Mouse (Mus musculus) neural tube, embryonic 13.5 days (tissue): ENCODE measurements at regions not wholly inside any gene's neighbourhood (a gene's known extent, or its start where the extent isn't known, plus 50 kb on each side); places are given as distances from the start of the nearest gene placed in this dataset.

ENCODE experiments used
- ATAC-seq: fragments of 200-750 bp; cut with Nextera tagmentation; 2 replicates; pipeline ENCODE4 v1.8.0; 2017; ENCODE audit warnings: low read depth, mild to moderate bottlenecking, moderate TSS enrichment, moderate library complexity
- H3K27ac ChIP-seq: fragments of 300-500 bp; sonication (generic); replicated peaks from 2 replicates; pipeline ENCODE4 v1.5.1; 2015; ENCODE audit warnings: moderate library complexity, mild to moderate bottlenecking, inconsistent platforms
- H3K27me3 ChIP-seq: fragments of 300-500 bp; sonication (generic); 2 replicates; pipeline ENCODE4 v1.6.1; 2015; ENCODE audit warnings: mild to moderate bottlenecking, inconsistent platforms
- H3K36me3 ChIP-seq: fragments of 300-500 bp; sonication (generic); 2 replicates; pipeline ENCODE4 v1.6.1; 2015; ENCODE audit warnings: mild to moderate bottlenecking, inconsistent platforms
- H3K4me1 ChIP-seq: fragments of 300-500 bp; sonication (generic); replicated peaks from 2 replicates; pipeline ENCODE4 v1.6.1; 2015; ENCODE audit warnings: inconsistent platforms
- H3K4me2 ChIP-seq: fragments of 300-500 bp; sonication (generic); 2 replicates; pipeline ENCODE4 v1.6.1; 2015; ENCODE audit warnings: inconsistent platforms, mild to moderate bottlenecking, moderate library complexity
- H3K4me3 ChIP-seq: fragments of 300-500 bp; sonication (generic); 2 replicates; pipeline ENCODE4 v1.5.1; 2015; ENCODE audit warnings: mild to moderate bottlenecking, inconsistent platforms
- H3K9ac ChIP-seq: fragments of 300-500 bp; sonication (generic); 2 replicates; pipeline ENCODE4 v1.6.1; 2015; ENCODE audit warnings: moderate library complexity, mild to moderate bottlenecking, inconsistent platforms
- H3K9me3 ChIP-seq: fragments of 300-500 bp; sonication (generic); 2 replicates; pipeline ENCODE4 v1.6.1; 2016; ENCODE audit warnings: inconsistent platforms
- WGBS: fragments of 180-500 bp; shearing (Covaris S2); methylation state at CpG from one replicate; pipeline ENCODE4 v1.1.7; 2015; 5-methylcytosine and 5-hydroxymethylcytosine counted together

DNA sequence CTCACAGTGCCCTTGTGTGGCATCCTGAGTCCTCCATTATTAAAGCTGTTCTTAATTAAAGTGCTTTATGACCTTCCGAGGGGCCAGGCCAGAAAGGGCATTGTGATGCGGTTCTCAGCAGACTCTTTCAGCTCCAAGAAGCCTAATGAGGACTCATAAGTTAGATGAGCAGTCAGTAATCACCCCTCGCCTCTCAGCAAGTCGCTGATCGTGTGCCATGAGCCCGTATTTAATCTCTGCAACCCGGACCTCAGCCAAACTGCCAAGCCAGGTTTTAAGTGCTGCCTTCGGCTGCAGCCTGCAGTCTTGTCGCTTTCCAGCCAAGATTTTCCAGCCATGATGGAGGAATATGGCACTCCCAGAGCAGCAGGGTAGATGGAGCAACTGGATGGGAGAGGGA lies 56.1 kb upstream of the Rbfox1 start:
- no peak for ATAC-seq
- no peak overlapping the region for H3K4me3 ChIP-seq
- H3K9ac ChIP-seq, result no peak overlapping the region
- no peak overlapping the region for H3K4me2 ChIP-seq
- no peaks in the 10 kb centered on the region for H3K4me1 ChIP-seq
- no peaks in the 10 kb centered on the region for H3K9me3 ChIP-seq
- no peaks in the 10 kb centered on the region for H3K27me3 ChIP-seq
- H3K36me3 ChIP-seq, result no peaks in the 10 kb centered on the region
- no peak overlapping the region for H3K27ac ChIP-seq
- WGBS, result 42% methylated on average over 9 of the region's 9 CpGs

DNA sequence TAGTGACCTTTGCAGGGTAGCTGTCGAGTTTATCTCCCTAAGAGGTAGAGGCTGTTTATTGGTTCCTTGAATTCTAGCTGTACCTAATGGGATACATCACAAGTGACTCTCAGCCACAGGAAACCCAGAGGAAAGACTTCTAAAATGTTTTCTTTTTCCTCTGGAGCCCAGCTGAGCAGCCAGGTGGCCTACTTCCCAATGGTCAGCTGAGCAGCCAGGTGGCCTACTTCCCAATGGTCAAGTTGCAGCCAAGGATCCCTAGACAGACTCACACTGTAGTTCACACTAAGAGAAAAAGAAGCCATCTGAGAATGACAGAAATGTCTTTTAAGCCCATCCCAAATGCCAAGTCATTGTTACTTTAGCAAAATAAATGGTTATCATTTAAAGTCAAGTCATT lies 61.8 kb upstream of the Rbfox1 start:
- 66% methylated on average over 1 of the region's 1 CpGs for whole genome bisulfite sequencing
- Histone ChIP-seq H3K9me3 (no peaks in the 10 kb centered on the region), H3K4me1 (no peaks in the 10 kb centered on the region), H3K27me3 (no peaks in the 10 kb centered on the region), H3K4me3 (no peak overlapping the region), H3K4me2 (no peak overlapping the region), H3K9ac (no peak overlapping the region), H3K27ac (no peak overlapping the region), H3K36me3 (no peaks in the 10 kb centered on the region)
- no peak for ATAC-seq

DNA sequence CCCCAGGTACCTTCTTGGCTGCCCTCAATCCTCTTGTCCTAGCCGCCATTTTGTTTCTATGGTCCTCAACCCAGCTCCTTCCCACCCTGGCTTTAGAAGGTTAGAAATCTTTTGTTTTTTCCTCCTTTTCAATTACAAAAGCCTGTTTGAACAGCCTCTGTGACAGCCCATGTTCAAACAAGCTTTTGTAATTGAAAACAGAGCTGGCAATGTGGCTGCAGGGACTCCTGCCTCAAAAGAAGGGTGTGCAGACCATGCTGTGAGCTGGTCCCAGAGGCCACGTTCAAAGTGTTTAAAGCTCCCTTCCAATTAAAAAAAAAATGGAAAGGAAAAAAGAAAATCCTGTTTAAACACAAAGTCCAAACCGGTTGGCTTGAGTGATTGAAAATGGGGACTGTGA lies 68.0 kb upstream of the Rbfox1 start:
- no peak overlapping the region for H3K4me3 ChIP-seq
- no peak overlapping the region for H3K4me2 ChIP-seq
- H3K9ac ChIP-seq, result no peak overlapping the region
- H3K27me3 ChIP-seq, result no peaks in the 10 kb centered on the region
- 33% methylated on average over 3 of the region's 3 CpGs for WGBS
- H3K36me3 ChIP-seq, result no peaks in the 10 kb centered on the region
- H3K9me3 ChIP-seq, result no peaks in the 10 kb centered on the region
- no peak for ATAC-seq
- H3K27ac ChIP-seq, result no peak overlapping the region
- no peaks in the 10 kb centered on the region for H3K4me1 ChIP-seq

DNA sequence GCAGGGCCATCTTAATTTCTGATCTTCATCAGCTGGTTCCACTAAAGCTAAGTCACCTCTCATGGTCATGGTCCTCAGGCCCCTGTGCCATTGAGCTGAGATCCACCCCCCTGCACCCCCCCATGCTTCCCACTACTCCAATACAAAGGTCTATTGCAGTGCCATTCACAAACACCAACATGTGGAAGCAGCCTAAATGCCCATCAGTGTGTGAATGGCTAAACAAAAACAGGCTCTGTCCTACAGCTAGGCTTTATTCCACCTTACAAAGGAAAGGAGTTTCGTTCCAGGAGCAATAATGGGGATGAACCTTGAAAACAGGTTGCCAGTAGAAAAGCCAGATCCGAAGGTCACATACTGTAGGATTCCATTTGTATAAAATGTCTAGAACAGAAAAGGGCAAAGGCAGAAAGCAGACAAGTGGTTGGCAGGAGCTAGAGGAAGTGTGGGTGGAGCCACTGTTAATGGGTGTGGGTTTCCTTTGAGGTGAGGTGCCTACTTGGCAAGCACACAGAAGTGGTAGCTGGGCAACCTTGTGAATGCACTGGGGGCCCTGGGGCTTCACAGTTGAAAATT lies 72.8 kb upstream of the Rbfox1 start:
- Histone ChIP-seq H3K36me3 (no peaks in the 10 kb centered on the region), H3K4me3 (no peak overlapping the region), H3K9ac (no peak overlapping the region), H3K27me3 (no peaks in the 10 kb centered on the region), H3K4me2 (no peak overlapping the region), H3K9me3 (no peaks in the 10 kb centered on the region), H3K4me1 (peaks cover 10% of the 10 kb centered on the region), H3K27ac (0 out of 2 replicates have a peak overlapping the region, but pooled peaks have one; percentile 9)
- ATAC-seq, result no peak
- WGBS, result 50% methylated on average over 2 of the region's 2 CpGs

DNA sequence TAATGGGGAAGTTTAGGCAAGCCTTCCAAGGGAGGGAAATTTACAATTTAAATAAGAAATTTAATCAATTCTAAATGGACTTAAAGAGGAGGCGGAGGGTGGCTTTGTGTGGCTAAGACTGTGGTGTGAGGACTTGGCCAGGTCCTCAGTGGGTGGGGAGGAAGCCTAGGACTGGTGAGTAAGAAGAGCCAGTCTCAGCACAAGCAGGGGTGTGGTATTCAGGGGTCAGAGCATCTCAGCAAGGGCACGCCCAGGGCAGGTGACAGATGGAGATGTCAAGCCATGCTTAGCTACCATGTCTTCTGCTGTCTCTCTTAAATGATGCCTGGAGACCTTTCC lies 73.5 kb upstream of the Rbfox1 start:
- WGBS, result 47% methylated on average over 2 of the region's 2 CpGs
- Histone ChIP-seq H3K27ac (peak overlapping the region; percentile 54; the same call in 1 of the 2 replicates), H3K36me3 (no peaks in the 10 kb centered on the region), H3K9me3 (no peaks in the 10 kb centered on the region), H3K4me3 (no peak overlapping the region), H3K27me3 (no peaks in the 10 kb centered on the region), H3K4me1 (peaks cover 10% of the 10 kb centered on the region), H3K9ac (no peak overlapping the region), H3K4me2 (no peak overlapping the region)
- ATAC-seq, result peak; percentile 65; the same call in 1 of the 2 replicates

DNA sequence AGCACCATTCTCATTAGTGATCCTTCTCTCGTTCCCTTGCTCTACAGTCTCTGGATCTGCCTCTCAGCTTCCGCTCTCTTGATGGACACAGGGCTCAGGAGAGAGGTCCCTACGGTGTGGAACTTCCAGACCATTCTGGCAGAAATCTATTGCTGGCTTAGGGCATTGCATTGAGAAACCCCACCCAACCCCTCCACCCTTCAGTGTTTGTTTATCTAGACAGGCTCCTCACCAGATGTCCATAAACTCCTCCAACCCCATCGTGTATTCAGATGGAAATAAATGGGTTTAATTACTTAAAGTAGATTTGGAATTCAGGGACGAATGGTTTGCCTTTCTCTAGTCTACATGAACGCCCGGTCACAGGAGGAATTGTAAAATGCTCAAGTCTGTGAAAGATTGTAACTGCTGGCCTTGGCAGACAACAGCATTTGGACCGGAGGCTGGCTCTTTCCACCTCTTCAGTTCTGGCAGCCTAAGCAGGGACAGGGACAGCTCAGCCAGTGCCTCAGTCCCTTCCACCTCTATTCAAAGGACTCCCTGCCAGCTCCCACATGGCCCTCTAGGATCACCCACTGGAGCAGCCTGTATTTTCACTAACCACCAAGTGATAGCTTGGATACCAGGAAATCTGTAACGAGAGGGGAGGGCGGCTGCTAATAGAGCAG lies 74.0 kb upstream of the Rbfox1 start:
- no peaks in the 10 kb centered on the region for H3K36me3 ChIP-seq
- peak; percentile 63 for ATAC-seq
- no peaks in the 10 kb centered on the region for H3K9me3 ChIP-seq
- H3K4me3 ChIP-seq, result no peak overlapping the region
- H3K27ac ChIP-seq, result peak overlapping the region; percentile 54
- H3K9ac ChIP-seq, result no peak overlapping the region
- H3K27me3 ChIP-seq, result no peaks in the 10 kb centered on the region
- WGBS, result 47% methylated on average over 10 of the region's 10 CpGs
- H3K4me2 ChIP-seq, result no peak overlapping the region
- peaks cover 10% of the 10 kb centered on the region for H3K4me1 ChIP-seq

DNA sequence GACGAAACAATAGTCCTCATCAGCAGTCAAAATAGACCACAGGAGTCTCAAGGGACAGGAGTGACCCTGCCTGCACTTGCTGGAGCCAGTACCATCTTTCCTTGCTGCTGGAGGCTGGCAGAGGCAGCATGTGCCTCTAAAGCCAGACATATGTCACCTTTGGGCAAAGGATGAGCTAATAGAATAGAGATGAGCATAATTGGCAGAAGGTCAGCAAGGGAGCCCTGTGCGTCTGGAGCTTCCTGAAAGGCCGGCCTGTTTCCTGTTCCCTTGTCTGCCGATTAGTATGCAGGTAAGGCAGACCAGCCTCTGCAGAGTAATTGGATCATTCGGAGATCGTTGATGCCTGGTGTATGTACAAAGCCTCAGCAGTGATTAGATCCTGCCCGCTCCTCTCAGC lies 87.0 kb upstream of the Rbfox1 start:
- peaks cover 10% of the 10 kb centered on the region for H3K4me1 ChIP-seq
- no peak overlapping the region for H3K4me3 ChIP-seq
- H3K9ac ChIP-seq, result no peak overlapping the region
- ATAC-seq, result peak; percentile 40; the same call in 1 of the 2 replicates
- no peaks in the 10 kb centered on the region for H3K27me3 ChIP-seq
- 42% methylated on average over 7 of the region's 7 CpGs for WGBS
- H3K9me3 ChIP-seq, result no peaks in the 10 kb centered on the region
- H3K36me3 ChIP-seq, result no peaks in the 10 kb centered on the region
- H3K4me2 ChIP-seq, result no peak overlapping the region
- H3K27ac ChIP-seq, result peak overlapping the region; percentile 62; the same call in 1 of the 2 replicates

DNA sequence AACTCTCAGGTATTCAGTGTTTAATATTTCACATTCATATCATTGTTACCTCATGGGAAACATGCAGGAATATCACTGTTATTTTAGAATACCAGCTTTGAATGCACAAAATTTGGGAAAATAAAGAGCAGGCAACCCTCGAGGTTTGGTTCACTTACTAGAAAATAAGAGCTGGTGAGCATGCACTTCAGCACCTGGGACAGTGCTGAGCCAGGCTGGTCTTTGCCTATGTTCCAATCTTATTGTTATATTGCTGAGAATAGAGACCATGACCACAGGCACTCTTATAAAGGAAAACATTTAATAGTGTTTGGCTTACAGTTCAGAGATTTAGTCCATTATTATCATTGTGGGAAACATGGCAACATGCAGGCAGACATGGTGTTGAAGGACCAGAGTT lies 92.9 kb upstream of the Rbfox1 start:
- ATAC-seq, result no peak
- H3K9me3 ChIP-seq, result no peaks in the 10 kb centered on the region
- no peaks in the 10 kb centered on the region for H3K27me3 ChIP-seq
- no peak overlapping the region for H3K4me3 ChIP-seq
- no peaks in the 10 kb centered on the region for H3K4me1 ChIP-seq
- no peak overlapping the region for H3K27ac ChIP-seq
- H3K4me2 ChIP-seq, result no peak overlapping the region
- 63% methylated on average over 1 of the region's 1 CpGs for WGBS
- no peaks in the 10 kb centered on the region for H3K36me3 ChIP-seq
- H3K9ac ChIP-seq, result no peak overlapping the region

DNA sequence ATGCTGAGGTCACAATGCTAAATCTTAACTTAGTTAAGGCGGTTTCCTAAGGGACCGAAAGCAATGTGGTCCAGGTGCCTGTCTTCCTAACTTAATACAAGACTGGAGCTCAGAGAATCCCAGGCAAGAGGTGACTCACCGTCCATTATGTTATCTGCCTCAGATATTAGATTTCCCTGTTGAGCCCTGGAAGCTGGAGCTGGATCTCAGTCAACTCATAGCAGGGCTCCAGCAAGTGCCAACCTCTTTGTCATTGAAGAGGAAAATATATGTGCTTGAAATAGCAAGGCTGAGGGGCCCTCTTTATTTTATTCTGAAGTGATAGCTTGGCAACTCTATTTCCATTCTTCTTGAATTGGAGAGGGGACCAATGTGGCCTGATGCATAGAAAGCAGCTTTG lies 95.0 kb upstream of the Rbfox1 start:
- 85% methylated on average over 3 of the region's 3 CpGs for WGBS
- H3K4me3 ChIP-seq, result no peak overlapping the region
- no peak for ATAC-seq
- H3K9me3 ChIP-seq, result no peaks in the 10 kb centered on the region
- no peaks in the 10 kb centered on the region for H3K27me3 ChIP-seq
- H3K36me3 ChIP-seq, result no peaks in the 10 kb centered on the region
- H3K4me1 ChIP-seq, result no peaks in the 10 kb centered on the region
- no peak overlapping the region for H3K4me2 ChIP-seq
- H3K27ac ChIP-seq, result no peak overlapping the region
- no peak overlapping the region for H3K9ac ChIP-seq

DNA sequence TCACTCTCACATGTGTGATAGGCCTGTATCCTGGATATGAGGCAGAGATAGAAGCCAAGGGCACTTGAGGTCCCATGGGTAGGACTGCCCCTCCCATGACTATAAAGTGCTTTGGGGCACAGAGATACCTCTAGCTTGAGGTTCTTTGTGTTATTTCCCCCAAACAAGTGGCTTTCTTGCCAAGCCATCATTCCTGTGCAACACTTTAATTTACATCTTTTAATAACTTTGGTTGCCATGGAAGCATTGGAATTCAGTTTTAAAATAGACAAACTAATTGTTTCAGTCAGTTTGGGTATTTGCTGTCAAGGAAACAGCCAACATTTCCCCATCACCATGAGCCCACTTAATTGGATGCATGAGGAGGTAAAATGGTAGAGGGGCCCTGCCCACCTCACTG lies 97.9 kb upstream of the Rbfox1 start:
- Histone ChIP-seq H3K9ac (no peak overlapping the region), H3K4me3 (no peak overlapping the region), H3K4me1 (no peaks in the 10 kb centered on the region), H3K9me3 (no peaks in the 10 kb centered on the region), H3K27ac (no peak overlapping the region), H3K4me2 (no peak overlapping the region), H3K36me3 (no peaks in the 10 kb centered on the region), H3K27me3 (no peaks in the 10 kb centered on the region)
- ATAC-seq, result no peak

DNA sequence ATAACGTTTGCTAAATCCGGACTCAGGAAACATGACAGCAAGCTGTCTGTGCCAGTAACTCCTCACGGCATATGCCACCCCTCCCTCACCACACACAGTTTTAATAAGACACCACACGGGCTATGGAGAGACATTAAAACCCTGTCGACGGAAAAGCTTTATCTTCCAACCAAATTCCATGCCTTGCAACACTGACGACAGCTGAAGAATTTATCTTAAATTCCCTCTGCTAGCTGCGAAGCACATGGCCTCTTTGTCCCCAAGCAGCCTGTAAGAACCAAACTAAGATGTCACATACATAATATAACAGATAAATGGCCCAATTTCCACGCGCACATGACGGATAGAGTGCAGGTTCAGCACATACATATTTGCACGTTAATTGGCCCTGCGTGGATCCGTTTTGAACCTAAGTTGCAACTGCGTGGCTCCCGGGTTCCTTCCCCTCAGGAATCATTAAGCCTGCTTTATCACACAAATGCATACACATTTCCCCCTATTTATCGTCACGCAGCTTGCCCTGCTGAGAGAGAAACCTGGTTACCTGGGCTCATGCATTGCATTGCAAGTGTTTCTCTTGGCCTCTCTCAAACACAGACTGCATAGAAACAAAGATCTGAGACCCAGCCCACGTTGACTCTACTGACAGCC lies 118.3 kb upstream of the Rbfox1 start:
- no peak overlapping the region for H3K4me2 ChIP-seq
- peaks cover 28% of the 10 kb centered on the region for H3K4me1 ChIP-seq
- H3K27ac ChIP-seq, result peak overlapping the region; percentile 85
- no peaks in the 10 kb centered on the region for H3K36me3 ChIP-seq
- no peaks in the 10 kb centered on the region for H3K9me3 ChIP-seq
- H3K27me3 ChIP-seq, result no peaks in the 10 kb centered on the region
- ATAC-seq, result peak; percentile 87
- no peak overlapping the region for H3K4me3 ChIP-seq
- peak overlapping the region; percentile 10; the same call in 1 of the 2 replicates for H3K9ac ChIP-seq
- WGBS, result 43% methylated on average over 19 of the region's 19 CpGs

DNA sequence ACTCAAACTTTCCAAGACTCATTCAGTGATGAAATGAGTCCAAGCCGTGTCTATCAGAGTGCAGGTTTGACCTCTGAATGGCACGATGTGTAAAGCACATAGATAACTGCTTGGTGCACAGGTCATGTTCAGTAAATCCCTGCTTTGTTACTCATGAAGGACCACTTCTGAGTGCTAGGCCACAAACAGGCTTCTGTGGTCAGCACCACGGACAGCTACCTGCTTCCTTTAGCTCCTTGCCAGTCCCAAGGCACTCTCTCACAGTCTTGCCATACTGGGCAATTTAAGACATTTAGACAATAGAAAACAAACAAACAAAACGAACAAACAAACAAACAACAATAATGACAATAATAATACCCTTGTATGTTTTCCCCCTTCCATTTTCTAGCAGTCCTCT lies 120.0 kb upstream of the Rbfox1 start:
- no peaks in the 10 kb centered on the region for H3K36me3 ChIP-seq
- peaks cover 28% of the 10 kb centered on the region for H3K4me1 ChIP-seq
- no peak overlapping the region for H3K4me3 ChIP-seq
- H3K27me3 ChIP-seq, result no peaks in the 10 kb centered on the region
- 31% methylated on average over 4 of the region's 4 CpGs for WGBS
- no peak overlapping the region for H3K9ac ChIP-seq
- no peak overlapping the region for H3K4me2 ChIP-seq
- no peaks in the 10 kb centered on the region for H3K9me3 ChIP-seq
- no peak for ATAC-seq
- H3K27ac ChIP-seq, result no peak overlapping the region

DNA sequence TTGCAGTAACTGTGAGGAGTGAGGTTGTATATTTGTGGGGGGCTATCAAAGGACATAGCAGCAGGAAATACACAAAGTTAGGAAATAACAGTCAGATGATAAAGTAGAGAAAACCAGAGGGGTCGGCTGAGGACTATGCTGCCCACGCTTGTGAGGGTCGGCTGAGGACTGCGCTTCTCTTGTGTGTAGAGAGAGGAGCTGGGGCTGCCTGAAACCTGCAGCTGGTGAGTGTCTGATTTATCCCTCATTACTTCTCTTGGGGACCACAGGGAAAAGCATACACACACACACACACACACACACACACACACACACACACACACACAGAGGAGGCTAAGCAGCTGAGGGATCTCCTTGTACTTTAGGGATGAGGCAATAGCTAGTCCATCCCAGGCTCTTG lies 124.3 kb upstream of the Rbfox1 start:
- no peak for ATAC-seq
- H3K36me3 ChIP-seq, result no peaks in the 10 kb centered on the region
- 89% methylated on average over 4 of the region's 4 CpGs for WGBS
- no peaks in the 10 kb centered on the region for H3K9me3 ChIP-seq
- no peak overlapping the region for H3K9ac ChIP-seq
- no peaks in the 10 kb centered on the region for H3K27me3 ChIP-seq
- H3K4me1 ChIP-seq, result peaks cover 4% of the 10 kb centered on the region; the same call in 1 of the 2 replicates
- no peak overlapping the region for H3K4me3 ChIP-seq
- H3K4me2 ChIP-seq, result no peak overlapping the region
- H3K27ac ChIP-seq, result no peak overlapping the region
